7 mouse cellular contexts compared by ENCODE assay signal in the genomic region with DNA sequence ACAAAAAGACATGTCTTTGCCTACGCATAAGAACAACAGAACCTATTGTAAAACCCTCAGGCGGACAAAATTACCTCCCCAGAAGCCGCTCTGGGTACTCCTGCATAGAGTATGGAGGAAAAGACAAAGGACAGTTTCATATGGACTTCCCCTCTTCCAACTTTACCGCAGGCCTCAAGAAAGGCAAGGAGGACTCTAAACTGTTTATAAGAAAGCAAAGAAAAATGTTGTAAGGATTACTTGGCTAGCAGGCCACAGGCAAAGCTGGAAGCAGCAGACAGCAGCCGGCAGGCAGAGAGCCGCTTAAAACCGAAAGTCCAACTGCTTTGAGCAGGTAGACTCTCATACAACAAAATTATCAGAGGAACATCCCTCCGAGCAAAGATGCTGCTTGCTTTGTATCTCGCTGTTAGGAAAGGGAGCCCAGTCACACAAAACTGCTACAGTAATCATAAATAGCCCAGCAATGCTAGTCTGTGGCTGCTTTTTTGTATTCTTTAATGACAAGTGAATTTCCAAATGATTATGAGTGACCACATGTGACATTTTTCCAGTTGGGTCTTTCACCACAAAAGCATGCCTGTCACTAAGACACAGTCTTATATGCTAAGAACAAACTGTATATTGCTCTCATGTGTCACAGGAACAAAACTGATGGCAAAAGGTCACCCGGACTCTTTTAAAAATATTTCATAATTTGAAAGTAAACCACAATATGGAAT. TPM values are rescaled to one million over a fixed set of nuclear protein-coding genes. Genes with fewer than 3 reads are reported as not detected.
A peak's percentile ranks its signal among the peaks of the same experiment; 100 is the strongest.
DNase-seq lines count a peak whose midpoint lies in the region; ATAC-seq and TF ChIP-seq lines count a peak whose summit lies in the region.

No protein-coding gene starts in this region.

- peaks cover 5% of the 10 kb centered on the region; the same call in 1 of the 2 replicates for H3K4me1 ChIP-seq in spleen, adult 2 months (ENCODE audit: control insufficient read depth, insufficient read depth, insufficient read length)
- H3K4me1 ChIP-seq in forebrain, embryonic 14.5 days (ENCODE audit: control insufficient read depth, insufficient read depth, low read length) = 0 out of 2 replicates have a peak, but pooled peaks cover 3% of the 10 kb centered on the region
- H3K4me1 ChIP-seq in liver, postnatal 0 days (ENCODE audit: insufficient read depth) = peaks cover 6% of the 10 kb centered on the region
- 0 out of 2 replicates have a peak, but pooled peaks cover 2% of the 10 kb centered on the region for H3K4me1 ChIP-seq in kidney, adult 2 months (ENCODE audit: control insufficient read depth, insufficient read depth, low read length)

- peak overlapping the region; percentile 29; the same call in 1 of the 2 replicates for H3K4me2 ChIP-seq in forebrain, embryonic 14.5 days (ENCODE audit: low read length)
- 0 out of 2 replicates have a peak overlapping the region, but pooled peaks have one; percentile 6 for H3K4me2 ChIP-seq in liver, postnatal 0 days (ENCODE audit: low read depth, low read length)

- no peak for TF ChIP-seq EP300 in liver, postnatal 0 days (IDR thresholded peaks at IDR 0.05; ENCODE audit: low read depth)

- no peak for TF ChIP-seq CTCF in spleen, adult 2 months (IDR thresholded peaks at IDR 0.05; ENCODE audit: extremely low read depth, insufficient read depth, insufficient read length, insufficient replicate concordance)
- TF ChIP-seq CTCF in liver, postnatal 0 days (IDR thresholded peaks at IDR 0.05; ENCODE audit: low read depth) = no peak
- TF ChIP-seq CTCF in kidney, adult 2 months (conservative IDR thresholded peaks at IDR 0.05; ENCODE audit: insufficient read depth, insufficient read length, low read depth, low read length) = no peak

- no peak overlapping the region for H3K9ac ChIP-seq in forebrain, embryonic 14.5 days (ENCODE audit: low read length)
- no peak overlapping the region for H3K9ac ChIP-seq in liver, postnatal 0 days (replicated peaks)

- H3K27ac ChIP-seq in spleen, adult 2 months (ENCODE audit: insufficient read depth, low read length) = no peak overlapping the region; the same call in 1 of the 2 replicates
- H3K27ac ChIP-seq in forebrain, embryonic 14.5 days (ENCODE audit: low read depth, low read length) = no peak overlapping the region
- no peak overlapping the region for H3K27ac ChIP-seq in liver, postnatal 0 days (ENCODE audit: low read depth)
- H3K27ac ChIP-seq in kidney, adult 2 months (ENCODE audit: insufficient read depth, low read depth, low read length) = no peak overlapping the region

- no peak for DNase-seq in spleen, adult 2 months (ENCODE audit: low read depth in 1 of 2, low spot score in 2 of 2)
- DNase-seq in spleen, adult 12 weeks (ENCODE audit: low spot score) = no peak
- no peak for DNase-seq in forebrain, embryonic 14.5 days (ENCODE audit: low spot score)
- no peak for DNase-seq in liver, postnatal 0 days
- DNase-seq in urinary bladder, postnatal 14 days (ENCODE audit: low spot score) = no peak
- no peak for DNase-seq in cerebellum, adult 11-12 months
- no peak for DNase-seq in kidney, adult 2 months

- ATAC-seq in forebrain, embryonic 14.5 days = no peak
- ATAC-seq in liver, postnatal 0 days = no peak

- H3K27me3 ChIP-seq in spleen, adult 2 months (ENCODE audit: control insufficient read depth, insufficient read depth, low read length) = peaks cover 2% of the 10 kb centered on the region; the same call in 1 of the 2 replicates
- H3K27me3 ChIP-seq in forebrain, embryonic 14.5 days (replicated peaks; ENCODE audit: control insufficient read depth, insufficient read depth, low read length) = peaks cover 10% of the 10 kb centered on the region; the same call in 1 of the 2 replicates
- no peaks in the 10 kb centered on the region for H3K27me3 ChIP-seq in liver, postnatal 0 days (ENCODE audit: insufficient read depth, low read length)
- H3K27me3 ChIP-seq in kidney, adult 2 months (replicated peaks; ENCODE audit: control insufficient read depth, insufficient read depth, low read length) = no peaks in the 10 kb centered on the region

- no peaks in the 10 kb centered on the region for H3K9me3 ChIP-seq in forebrain, embryonic 14.5 days (replicated peaks; ENCODE audit: control insufficient read depth, low read length)
- H3K9me3 ChIP-seq in liver, postnatal 0 days (ENCODE audit: low read length) = no peaks in the 10 kb centered on the region

- peak overlapping the region; percentile 10; the same call in 1 of the 2 replicates for H3K4me3 ChIP-seq in spleen, adult 2 months (ENCODE audit: extremely low read depth, insufficient read depth, insufficient read length)
- no peak overlapping the region for H3K4me3 ChIP-seq in forebrain, embryonic 14.5 days (ENCODE audit: low read depth, low read length)
- no peak overlapping the region for H3K4me3 ChIP-seq in liver, postnatal 0 days (ENCODE audit: low read depth, low read length)
- no peak overlapping the region for H3K4me3 ChIP-seq in kidney, adult 2 months (ENCODE audit: insufficient read depth, low read depth, low read length)

- 49% methylated on average over 10 of the region's 10 CpGs for WGBS in spleen, adult 2 months
- 32% methylated on average over 10 of the region's 10 CpGs for WGBS in forebrain, embryonic 14.5 days
- 62% methylated on average over 10 of the region's 10 CpGs for WGBS in liver, postnatal 0 days (ENCODE audit: insufficient replicate concordance)
- 93% methylated on average over 10 of the region's 10 CpGs for whole genome bisulfite sequencing in kidney, adult 2 months

- H3K36me3 ChIP-seq in spleen, adult 2 months (ENCODE audit: control insufficient read depth, insufficient read depth, low read length) = no peaks in the 10 kb centered on the region
- no peaks in the 10 kb centered on the region for H3K36me3 ChIP-seq in forebrain, embryonic 14.5 days (ENCODE audit: control insufficient read depth, insufficient read depth, low read length)
- no peaks in the 10 kb centered on the region for H3K36me3 ChIP-seq in liver, postnatal 0 days (replicated peaks; ENCODE audit: insufficient read depth, low read length)
- no peaks in the 10 kb centered on the region for H3K36me3 ChIP-seq in kidney, adult 2 months (ENCODE audit: control insufficient read depth, insufficient read depth, low read length)

- TF ChIP-seq POLR2A in spleen, adult 2 months (IDR thresholded peaks at IDR 0.05; ENCODE audit: low read depth, low read length) = no peak
- TF ChIP-seq POLR2A in kidney, adult 2 months (IDR thresholded peaks at IDR 0.05; ENCODE audit: low read depth, low read length) = no peak

RNA-seq across cellular contexts. Expression of a gene that starts 57.7 kb away (rescaled TPM):
- polyA plus RNA-seq in spleen, adult 2 months (2012; rRNA removed) = 8.2 and 10.2 TPM in 2 replicates
- polyA plus RNA-seq in forebrain, embryonic 14.5 days (2014; fragmentation: Nextera tagmentation; extraction: Ambion mirVana) = 11.7 and 13.4 TPM in 2 replicates
- polyA plus RNA-seq in liver, postnatal 0 days (2015; fragmentation: Nextera tagmentation; extraction: Ambion mirVana) = 6.5 and 8.4 TPM in 2 replicates
- 20.0 and 22.5 TPM in 2 replicates for polyA plus RNA-seq in kidney, adult 2 months (2012; rRNA removed)
